Mouse (Mus musculus): ENCODE measurements at regions not wholly inside any gene's neighbourhood (a gene's known extent, or its start where the extent isn't known, plus 50 kb on each side); places are given as distances from the start of the nearest gene placed in this dataset.

- DNase-seq, result no peak
Observed at GRCm38 (mm10) chr9:89532435-89532834, 90.5 kb downstream of the Minar1 start.

- DNase-seq, result no peak
Observed at GRCm38 (mm10) chr9:89524137-89524536, 98.8 kb downstream of the Minar1 start.

GRCm38 (mm10) chr9:89523705-89524104 is 99.2 kb downstream of the Minar1 start:
- DNase-seq, result no peak

GRCm38 (mm10) chr9:89508407-89509101 is 114.4 kb downstream of the Minar1 start:
- no peak for DNase-seq

GRCm38 (mm10) chr9:89502083-89502482 is 120.8 kb downstream of the Minar1 start:
- no peak for DNase-seq

GRCm38 (mm10) chr9:89497399-89497749 is 125.6 kb downstream of the Minar1 start:
- DNase-seq, result no peak

GRCm38 (mm10) chr9:89496729-89497398 is 126.1 kb downstream of the Minar1 start:
- DNase-seq, result no peak

- DNase-seq, result no peak
Observed at GRCm38 (mm10) chr9:89487601-89488000, 135.3 kb downstream of the Minar1 start.

GRCm38 (mm10) chr9:89479406-89479805 is 143.5 kb downstream of the Minar1 start:
- no peak for DNase-seq

- peak; percentile 51 for DNase-seq
Observed at GRCm38 (mm10) chr9:89461190-89461589, 161.7 kb downstream of the Minar1 start.

GRCm38 (mm10) chr9:89456666-89457065 is 166.3 kb downstream of the Minar1 start:
- no peak for DNase-seq

GRCm38 (mm10) chr9:89449656-89450055 is 173.3 kb downstream of the Minar1 start:
- no peak for DNase-seq

All from thymus, postnatal 4 days (tissue).